Mouse (Mus musculus) stomach, postnatal 0 days (tissue): Measurements from ENCODE around the gene Slc25a36. TPM values are rescaled to one million over a fixed set of nuclear protein-coding genes. Genes with fewer than 3 reads are reported as not detected.
A peak's percentile ranks its signal among the peaks of the same experiment; 100 is the strongest.

Experiments
- ATAC-seq: fragments of 200-750 bp; cut with Nextera tagmentation; 2 replicates; pipeline ENCODE4 v1.8.0; 2017; ENCODE audit not compliant: low FRiP score, low TSS enrichment
- DNase-seq: peaks from one replicate; pipeline ENCODE4 v3.0.0-alpha.2; 2016; ENCODE audit warnings: low spot score
- H3K27ac ChIP-seq: fragments of 300-500 bp; sonication (generic); replicated peaks from 2 replicates; pipeline ENCODE4 v1.5.1; 2014; ENCODE audit warnings: mild to moderate bottlenecking, control low read depth
- H3K27me3 ChIP-seq: fragments of 300-500 bp; sonication (generic); 2 replicates; pipeline ENCODE4 v1.6.1; 2014; ENCODE audit warnings: low read length; ENCODE audit not compliant: control insufficient read depth, insufficient read depth
- H3K36me3 ChIP-seq: fragments of 300-500 bp; sonication (generic); 2 replicates; pipeline ENCODE4 v1.6.1; 2014; ENCODE audit warnings: low read length, mixed read lengths; ENCODE audit not compliant: control insufficient read depth, insufficient read depth
- H3K4me1 ChIP-seq: fragments of 300-500 bp; sonication (generic); replicated peaks from 2 replicates; pipeline ENCODE4 v1.6.1; 2014; ENCODE audit warnings: antibody characterized with exemption; ENCODE audit not compliant: control insufficient read depth, insufficient read depth
- H3K4me2 ChIP-seq: fragments of 300-500 bp; sonication (generic); replicated peaks from 2 replicates; pipeline ENCODE4 v1.6.1; 2014; ENCODE audit warnings: low read depth, mild to moderate bottlenecking, control low read depth, moderate library complexity
- H3K4me3 ChIP-seq: fragments of 300-500 bp; sonication (generic); 2 replicates; pipeline ENCODE4 v1.5.1; 2014; ENCODE audit warnings: low read depth, low read length, control low read depth
- H3K9ac ChIP-seq: fragments of 300-500 bp; sonication (generic); 2 replicates; pipeline ENCODE4 v1.6.1; 2014; ENCODE audit warnings: mild to moderate bottlenecking, low read length, control low read depth, mixed read lengths
- H3K9me3 ChIP-seq: fragments of 300-500 bp; sonication (generic); 2 replicates; pipeline ENCODE4 v1.6.1; 2016; ENCODE audit warnings: low read length; ENCODE audit not compliant: control insufficient read depth
- CTCF ChIP-seq: IDR thresholded peaks from 2 replicates; pipeline ENCODE4 v1.5.1; 2016; ENCODE audit warnings: antibody characterized with exemption, low read depth, mild to moderate bottlenecking, moderate library complexity
- EP300 ChIP-seq: optimal IDR thresholded peaks from 2 replicates; pipeline ENCODE3; 2016; ENCODE audit warnings: antibody characterized with exemption
- WGBS: fragments of 180-500 bp; shearing (Covaris S2); extraction: QIAGEN DNeasy Blood & Tissue Kit; methylation state at CpG from one replicate; pipeline ENCODE4 v1.1.7; 2014; 5-methylcytosine and 5-hydroxymethylcytosine counted together
- polyA plus RNA-seq: library from polyadenylated mRNA; unstranded; fragments of >200 nt; fragmentation: Nextera tagmentation; extraction: Ambion mirVana; gene quantifications from 2 replicates; pipeline ENCODE4 v1.2.1, GENCODE M21; 2015

The Slc25a36 gene
- polyA plus RNA-seq, 1 experiment from 2014 or later = 26.3 TPM

DNA sequence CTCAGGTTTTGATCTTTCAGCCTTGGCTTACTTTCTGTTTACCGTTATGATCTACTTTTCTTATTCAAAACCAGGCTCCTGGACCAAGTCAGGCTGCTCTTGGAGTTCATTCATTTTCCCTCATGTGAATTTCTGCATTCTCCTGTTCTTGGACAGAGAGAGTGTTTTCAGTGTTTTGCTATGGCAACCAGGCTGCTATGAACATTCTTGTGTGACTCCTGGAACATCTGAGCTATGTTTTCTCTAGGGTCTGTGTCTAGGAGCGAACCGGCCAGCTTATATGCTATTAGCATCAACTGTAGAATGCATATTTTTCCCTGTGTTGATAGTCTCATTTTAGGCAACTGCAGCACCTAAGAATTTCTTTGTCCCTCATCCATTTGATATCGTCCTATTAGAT lies 45.1 kb downstream of the Slc25a36 start:
- ATAC-seq (no peak; the same call in 1 of the 2 replicates), DNase-seq (no peak)
- H3K36me3 ChIP-seq = no peaks in the 10 kb centered on the region
- no peak overlapping the region for H3K4me3 ChIP-seq
- H3K9ac ChIP-seq = no peak overlapping the region
- H3K9me3 ChIP-seq = no peaks in the 10 kb centered on the region
- no peak overlapping the region for H3K27ac ChIP-seq
- no peaks in the 10 kb centered on the region for H3K4me1 ChIP-seq
- 50% methylated on average over 4 of the region's 4 CpGs for WGBS
- no peak overlapping the region for H3K4me2 ChIP-seq
- no peak for TF ChIP-seq CTCF
- no peak for TF ChIP-seq EP300
- H3K27me3 ChIP-seq = no peaks in the 10 kb centered on the region

DNA sequence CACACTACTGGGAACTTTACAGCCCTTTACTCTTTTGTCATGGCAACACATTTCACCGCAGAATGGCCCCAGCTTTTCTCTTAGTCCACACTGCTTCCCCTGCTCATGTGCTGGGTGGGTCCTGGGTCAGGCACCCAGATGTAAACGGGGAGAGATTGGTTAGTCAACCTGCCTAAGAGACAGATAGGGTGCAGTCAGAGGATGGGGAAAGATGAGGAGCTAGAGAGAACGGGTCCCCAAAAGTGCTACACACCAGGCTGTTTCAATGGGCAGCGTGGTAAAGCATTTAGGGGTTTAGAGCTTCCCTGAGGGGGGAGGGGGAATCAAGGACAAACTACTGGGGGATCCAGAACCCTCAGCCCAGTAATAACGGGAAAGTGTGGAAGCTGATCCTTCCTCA lies 45.7 kb downstream of the Slc25a36 start:
- WGBS = 61% methylated on average over 5 of the region's 5 CpGs
- Histone ChIP-seq H3K4me1 (no peaks in the 10 kb centered on the region), H3K27me3 (no peaks in the 10 kb centered on the region), H3K9ac (no peak overlapping the region), H3K9me3 (no peaks in the 10 kb centered on the region), H3K27ac (no peak overlapping the region), H3K4me2 (no peak overlapping the region), H3K36me3 (no peaks in the 10 kb centered on the region), H3K4me3 (no peak overlapping the region)
- ATAC-seq (no peak), DNase-seq (no peak)
- TF ChIP-seq CTCF = no peak
- TF ChIP-seq EP300 = no peak

DNA sequence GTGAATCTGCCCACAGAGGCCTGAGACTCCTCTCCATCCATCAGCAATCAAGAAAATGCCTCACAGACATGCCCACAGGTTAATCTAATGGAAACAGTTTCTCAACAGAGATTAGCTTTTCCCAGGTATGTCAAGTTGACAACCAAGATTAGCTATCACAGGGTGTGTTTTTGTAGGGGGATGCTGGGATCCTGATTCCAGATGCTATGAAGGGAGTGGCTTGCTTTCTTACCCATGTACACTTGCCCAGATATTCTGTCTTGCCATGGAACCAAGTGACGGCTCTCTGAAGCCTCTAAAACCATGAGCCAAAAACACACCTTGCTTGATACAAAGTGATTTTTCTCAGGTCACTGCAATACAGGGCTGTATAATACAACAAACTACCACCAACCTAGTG lies 46.8 kb downstream of the Slc25a36 start:
- no peak for TF ChIP-seq CTCF
- no peak for TF ChIP-seq EP300
- no peaks in the 10 kb centered on the region for H3K4me1 ChIP-seq
- no peaks in the 10 kb centered on the region for H3K9me3 ChIP-seq
- no peaks in the 10 kb centered on the region for H3K27me3 ChIP-seq
- H3K27ac ChIP-seq = no peak overlapping the region
- H3K36me3 ChIP-seq = no peaks in the 10 kb centered on the region
- no peak for ATAC-seq
- DNase-seq = no peak
- no peak overlapping the region for H3K4me2 ChIP-seq
- no peak overlapping the region for H3K4me3 ChIP-seq
- H3K9ac ChIP-seq = no peak overlapping the region
- 71% methylated on average over 1 of the region's 1 CpGs for WGBS

DNA sequence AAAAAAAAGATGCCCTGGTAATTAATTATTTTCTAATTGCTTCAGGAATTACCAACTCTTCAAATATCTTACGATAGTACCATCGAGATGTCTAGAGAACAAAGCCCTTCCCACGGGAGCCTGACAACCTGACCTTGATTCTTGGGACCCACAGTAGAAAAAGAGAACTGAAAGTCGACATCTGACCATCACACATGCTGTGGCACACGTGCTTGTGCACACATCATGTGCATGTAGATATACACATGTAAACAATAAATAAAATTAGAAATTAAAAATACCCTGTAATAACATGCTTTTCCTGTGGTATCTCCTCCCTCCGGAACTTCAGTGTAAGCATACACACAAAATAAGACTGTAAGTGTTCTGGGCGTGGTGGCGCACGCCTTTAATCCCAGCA lies 49.3 kb downstream of the Slc25a36 start:
- no peak overlapping the region for H3K4me2 ChIP-seq
- no peaks in the 10 kb centered on the region for H3K9me3 ChIP-seq
- no peaks in the 10 kb centered on the region for H3K27me3 ChIP-seq
- WGBS = 93% methylated on average over 9 of the region's 9 CpGs
- DNase-seq (no peak), ATAC-seq (no peak)
- no peak overlapping the region for H3K27ac ChIP-seq
- H3K4me3 ChIP-seq = no peak overlapping the region
- TF ChIP-seq EP300 (no peak), CTCF (no peak)
- no peaks in the 10 kb centered on the region for H3K4me1 ChIP-seq
- no peak overlapping the region for H3K9ac ChIP-seq
- H3K36me3 ChIP-seq = no peaks in the 10 kb centered on the region

DNA sequence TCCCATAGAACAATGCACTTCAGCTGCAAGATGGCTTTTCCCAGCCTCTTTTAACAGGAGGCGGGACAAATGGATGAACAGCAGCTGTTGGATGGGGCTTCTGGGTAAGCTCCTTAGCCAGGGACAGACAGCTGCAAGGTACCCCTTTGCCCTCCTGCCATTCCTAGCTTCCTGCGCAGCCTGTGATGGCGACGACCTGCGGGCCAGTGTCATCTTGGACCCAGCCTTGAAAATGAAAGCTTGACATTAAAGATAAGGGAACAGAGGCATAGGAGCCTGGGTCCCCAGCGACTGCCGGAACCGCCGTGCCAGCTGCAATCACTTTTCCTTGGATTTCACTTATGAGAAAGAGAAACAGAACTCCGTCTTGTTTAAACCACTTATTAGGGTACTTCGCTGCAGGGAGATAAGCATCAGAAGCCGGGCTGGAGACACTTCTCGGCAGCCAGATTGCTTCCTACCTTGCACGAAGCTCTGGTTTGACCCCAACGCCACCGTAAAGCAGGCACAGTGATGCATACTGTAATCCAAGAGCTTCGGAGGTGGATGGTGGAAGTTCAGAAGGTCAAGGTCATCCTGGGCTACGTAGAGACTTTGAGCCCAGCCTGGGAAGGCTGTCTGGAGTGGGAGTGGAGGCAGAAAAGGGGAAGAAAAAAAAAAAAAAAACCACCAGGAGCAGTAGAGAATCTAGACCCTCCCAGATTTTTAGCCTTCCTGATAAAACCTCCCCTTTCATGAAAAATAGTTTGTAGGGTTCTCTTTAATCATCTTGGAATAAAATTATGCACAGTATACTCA lies 54.2 kb downstream of the Slc25a36 start:
- H3K9ac ChIP-seq = no peak overlapping the region
- DNase-seq (no peak), ATAC-seq (no peak)
- H3K4me3 ChIP-seq = peak overlapping the region; percentile 4; the same call in 1 of the 2 replicates
- H3K4me1 ChIP-seq = no peaks in the 10 kb centered on the region
- no peaks in the 10 kb centered on the region for H3K36me3 ChIP-seq
- H3K27ac ChIP-seq = no peak overlapping the region
- H3K27me3 ChIP-seq = no peaks in the 10 kb centered on the region
- peak overlapping the region; percentile 42 for H3K4me2 ChIP-seq
- no peaks in the 10 kb centered on the region for H3K9me3 ChIP-seq
- TF ChIP-seq EP300 (no peak), CTCF (no peak)
- WGBS = 42% methylated on average over 18 of the region's 18 CpGs

DNA sequence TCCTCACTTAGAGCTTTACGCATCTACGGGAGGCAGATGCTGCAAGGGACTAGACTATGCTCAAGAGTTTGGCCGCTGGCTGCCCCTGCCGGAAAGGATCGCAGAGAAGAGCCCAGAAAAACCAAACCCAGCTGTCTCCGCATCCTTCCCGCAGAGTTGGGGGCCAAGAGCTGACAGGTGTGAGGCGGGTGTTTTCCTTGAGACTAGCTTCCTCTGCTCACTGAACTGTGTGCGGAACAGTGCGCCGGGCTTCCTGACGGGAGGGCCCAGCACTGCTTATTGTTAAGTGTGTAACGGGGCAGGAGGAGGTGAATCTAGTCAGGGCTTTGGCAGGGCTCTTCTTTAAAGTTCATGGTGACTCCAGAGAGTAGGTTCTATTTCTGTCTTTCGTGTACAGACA lies 55.1 kb downstream of the Slc25a36 start:
- no peak overlapping the region for H3K9ac ChIP-seq
- H3K9me3 ChIP-seq = no peaks in the 10 kb centered on the region
- H3K27ac ChIP-seq = no peak overlapping the region
- H3K36me3 ChIP-seq = no peaks in the 10 kb centered on the region
- no peak for TF ChIP-seq EP300
- no peak for TF ChIP-seq CTCF
- 53% methylated on average over 14 of the region's 14 CpGs for WGBS
- peak overlapping the region; percentile 9; the same call in 1 of the 2 replicates for H3K4me2 ChIP-seq
- DNase-seq (no peak), ATAC-seq (peak; percentile 47; the same call in 1 of the 2 replicates)
- H3K4me1 ChIP-seq = no peaks in the 10 kb centered on the region
- no peak overlapping the region for H3K4me3 ChIP-seq
- no peaks in the 10 kb centered on the region for H3K27me3 ChIP-seq
